Mouse (Mus musculus): ENCODE measurements at regions not wholly inside any gene's neighbourhood (a gene's known extent, or its start where the extent isn't known, plus 50 kb on each side); places are given as distances from the start of the nearest gene placed in this dataset.

DNA sequence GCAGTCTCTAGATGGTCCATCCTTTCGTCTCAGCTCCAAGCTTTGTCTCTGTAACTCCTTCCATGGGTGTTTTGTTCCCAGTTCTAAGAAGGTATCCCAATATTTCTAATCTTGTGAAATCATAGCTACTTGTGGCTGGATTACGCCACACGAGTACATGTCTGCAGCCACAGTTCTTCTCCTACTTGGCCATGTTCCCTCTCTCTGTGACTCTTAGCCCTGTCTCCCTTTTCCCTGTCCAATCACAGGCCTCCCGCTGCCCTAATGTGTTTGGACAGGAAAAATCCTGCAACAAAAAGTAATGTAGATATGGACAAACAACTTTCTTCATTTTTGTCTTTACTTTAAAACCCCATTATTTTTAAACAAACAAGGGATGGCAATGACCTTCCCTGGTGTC is 104.7 kb downstream of the Zfp330 start:
- TF ChIP-seq CTCF (IDR thresholded peaks at IDR 0.05; ENCODE audit: extremely low read depth, insufficient read depth, low read length) (no peak), POLR2A (IDR thresholded peaks at IDR 0.05; ENCODE audit: extremely low read depth, insufficient read depth, low read length) (no peak)

Measured in cortical plate, adult 2 months (tissue).